Mouse (Mus musculus) limb, embryonic 12.5 days (tissue): ENCODE measurements around the gene Slc5a5. TPM values are rescaled to one million over a fixed set of nuclear protein-coding genes. Genes with fewer than 3 reads are reported as not detected.
"Not testable (repeated sequence)": the region's sequence is repeated elsewhere in the genome, so short reads cannot be mapped to it uniquely, and the experiment has no call there.

Experiments used
- ATAC-seq: fragments of 200-750 bp; cut with Nextera tagmentation; 2 replicates; pipeline ENCODE4 v1.8.0; 2017; ENCODE audit warnings: low read depth, moderate TSS enrichment; ENCODE audit not compliant: insufficient number of reproducible peaks, insufficient read depth, low FRiP score, low TSS enrichment
- H3K27ac ChIP-seq: fragments of 300-500 bp; sonication (generic); 2 replicates; pipeline ENCODE4 v1.5.1; 2016; ENCODE audit warnings: mild to moderate bottlenecking, moderate library complexity
- H3K27me3 ChIP-seq: fragments of 300-500 bp; sonication (generic); 2 replicates; pipeline ENCODE4 v1.6.1; 2016; ENCODE audit warnings: mild to moderate bottlenecking, moderate library complexity
- H3K36me3 ChIP-seq: fragments of 300-500 bp; sonication (generic); 2 replicates; pipeline ENCODE4 v1.6.1; 2016; ENCODE audit warnings: mild to moderate bottlenecking, moderate library complexity
- H3K4me1 ChIP-seq: fragments of 300-500 bp; sonication (generic); replicated peaks from 2 replicates; pipeline ENCODE4 v1.6.1; 2016
- H3K4me2 ChIP-seq: fragments of 300-500 bp; sonication (generic); 2 replicates; pipeline ENCODE4 v1.6.1; 2016; ENCODE audit warnings: mild to moderate bottlenecking, moderate library complexity
- H3K4me3 ChIP-seq: fragments of 300-500 bp; sonication (generic); replicated peaks from 2 replicates; pipeline ENCODE4 v1.5.1; 2016; ENCODE audit warnings: mild to moderate bottlenecking
- H3K9ac ChIP-seq: fragments of 300-500 bp; sonication (generic); replicated peaks from 2 replicates; pipeline ENCODE4 v1.6.1; 2016; ENCODE audit warnings: mild to moderate bottlenecking, moderate library complexity
- H3K9me3 ChIP-seq: fragments of 300-500 bp; sonication (generic); 2 replicates; pipeline ENCODE4 v1.6.1; 2016; ENCODE audit warnings: mild to moderate bottlenecking, moderate library complexity
- WGBS: fragments of 180-500 bp; shearing (Covaris S2); methylation state at CpG from one replicate; pipeline ENCODE4 v1.1.7; 2016; 5-methylcytosine and 5-hydroxymethylcytosine counted together
- polyA plus RNA-seq: library from polyadenylated mRNA; unstranded; fragments of >200 nt; fragmentation: Nextera tagmentation; extraction: Ambion mirVana; gene quantifications from 2 replicates; pipeline ENCODE4 v1.2.1, GENCODE M21; 2016

The Slc5a5 gene
- polyA plus RNA-seq, 1 experiment from 2014 or later: 0.15 TPM

DNA sequence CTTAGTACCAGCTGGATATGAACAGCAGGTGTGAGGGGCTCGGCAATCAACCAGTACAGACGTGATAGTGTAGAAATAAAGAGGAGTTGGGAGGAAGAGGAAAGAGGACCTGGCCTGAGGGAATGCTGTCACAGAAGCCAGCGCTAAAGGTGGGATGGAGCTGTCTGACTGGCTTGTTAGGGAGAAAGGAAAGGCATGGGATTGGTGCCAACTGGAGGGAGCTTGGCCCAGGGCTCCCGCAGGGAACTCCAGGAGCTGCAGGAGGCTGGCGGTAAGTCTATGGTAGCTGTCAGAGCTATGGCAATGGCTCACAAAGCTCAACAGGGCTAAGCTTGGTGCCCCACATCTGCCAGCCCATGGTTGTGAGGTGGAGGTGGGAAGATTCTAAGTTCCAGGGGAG lies 9.7 kb upstream of the Slc5a5 start:
- 41% methylated on average over 5 of the region's 5 CpGs for WGBS

DNA sequence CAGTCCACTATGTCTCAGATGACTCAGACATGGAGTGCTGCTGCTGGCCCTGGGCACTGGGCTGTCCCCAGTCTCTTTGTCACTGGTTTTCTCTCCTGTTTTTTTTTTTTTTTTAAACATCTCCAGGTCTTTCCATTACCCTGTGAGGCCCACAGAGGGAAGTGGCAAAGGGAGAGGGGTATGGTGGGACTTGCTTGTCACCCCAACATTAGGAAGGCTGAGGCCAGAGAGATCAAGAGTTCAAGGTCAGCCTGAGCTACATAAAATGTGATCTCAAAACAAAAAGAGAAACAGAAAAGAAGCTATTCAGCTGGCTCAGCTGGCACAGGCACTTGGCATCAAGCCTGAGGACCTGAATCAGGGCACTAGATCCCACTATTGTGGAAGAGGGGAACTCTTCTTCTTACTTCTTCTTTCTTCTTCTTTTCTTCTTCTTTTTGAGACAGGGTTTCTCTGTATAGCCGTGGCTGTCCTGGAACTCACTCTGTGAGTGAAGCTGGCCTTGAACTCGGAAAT lies 8.4 kb upstream of the Slc5a5 start:
- Histone ChIP-seq H3K4me3 (no peak overlapping the region), H3K4me1 (peaks cover 18% of the 10 kb centered on the region), H3K27ac (no peak overlapping the region), H3K27me3 (peaks cover 8% of the 10 kb centered on the region; the same call in 1 of the 2 replicates), H3K9me3 (no peaks in the 10 kb centered on the region), H3K4me2 (no peak overlapping the region), H3K36me3 (peaks cover 4% of the 10 kb centered on the region), H3K9ac (no peak overlapping the region)
- ATAC-seq: no peak
- 78% methylated on average over 2 of the region's 2 CpGs for WGBS

More for the DNA sequence above, 9.7 kb upstream of the Slc5a5 start:
- Histone ChIP-seq H3K9ac (no peak overlapping the region), H3K4me3 (no peak overlapping the region), H3K4me1 (peaks cover 22% of the 10 kb centered on the region), H3K9me3 (no peaks in the 10 kb centered on the region), H3K27me3 (peaks cover 8% of the 10 kb centered on the region; the same call in 1 of the 2 replicates), H3K4me2 (no peak overlapping the region), H3K36me3 (no peaks in the 10 kb centered on the region), H3K27ac (no peak overlapping the region)
- no peak for ATAC-seq

DNA sequence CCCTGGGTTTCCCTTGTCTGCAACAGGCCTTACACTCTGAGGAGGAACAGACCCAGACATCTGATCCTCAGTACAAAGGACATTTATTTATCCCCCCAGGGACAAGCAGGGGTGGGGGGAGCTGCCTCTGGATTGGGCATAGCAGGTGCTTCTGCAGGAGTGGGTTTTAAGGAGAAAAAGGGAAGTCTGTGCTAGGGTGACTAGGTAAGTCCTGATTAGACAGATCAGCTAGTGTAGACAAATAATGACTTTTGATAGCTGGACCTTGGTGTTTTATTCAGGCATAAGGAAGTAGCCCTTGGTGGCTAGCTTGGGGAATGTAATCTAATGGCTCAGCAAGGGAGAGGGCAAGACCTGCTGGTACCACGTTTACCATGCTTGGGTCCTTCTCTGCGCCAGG lies 6.7 kb upstream of the Slc5a5 start:
- Histone ChIP-seq H3K9me3 (no peaks in the 10 kb centered on the region), H3K27ac (no peak overlapping the region), H3K4me2 (no peak overlapping the region), H3K4me1 (peaks cover 16% of the 10 kb centered on the region), H3K4me3 (no peak overlapping the region), H3K27me3 (peaks cover 18% of the 10 kb centered on the region), H3K36me3 (peaks cover 21% of the 10 kb centered on the region), H3K9ac (no peak overlapping the region)
- 86% methylated on average over 2 of the region's 2 CpGs for WGBS
- ATAC-seq: no peak

DNA sequence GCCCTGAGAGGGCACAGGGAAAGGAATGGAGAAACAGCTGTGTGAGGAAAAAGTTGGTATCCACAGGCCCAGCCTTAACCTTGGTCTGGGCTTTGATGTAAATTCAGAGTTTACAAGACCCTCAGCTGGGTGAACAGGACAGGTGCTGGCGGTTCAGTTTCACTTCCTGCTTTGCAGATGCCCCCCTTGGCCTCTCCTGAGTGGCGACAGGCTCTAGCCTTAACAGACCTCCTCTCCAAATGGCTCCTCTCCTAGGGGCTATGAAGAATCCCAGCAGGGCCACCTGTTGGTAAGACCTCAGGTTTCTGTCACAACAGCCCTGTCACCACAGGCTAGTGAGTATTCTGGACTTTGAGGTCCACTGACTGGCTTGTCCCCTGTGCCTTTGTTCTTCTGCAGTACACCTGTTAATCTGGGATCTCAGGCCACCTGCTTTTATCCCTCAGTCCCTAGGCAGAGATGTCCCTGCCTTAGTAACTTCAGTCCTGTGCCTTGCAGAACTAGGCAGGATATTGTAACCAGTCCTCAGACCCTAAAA lies 6.2 kb upstream of the Slc5a5 start:
- Histone ChIP-seq H3K9me3 (no peaks in the 10 kb centered on the region), H3K4me1 (peaks cover 16% of the 10 kb centered on the region), H3K36me3 (peaks cover 26% of the 10 kb centered on the region), H3K4me2 (peak overlapping the region; percentile 85), H3K27ac (0 out of 2 replicates have a peak overlapping the region, but pooled peaks have one; percentile 29), H3K4me3 (peak overlapping the region; percentile 85; the same call in 1 of the 2 replicates), H3K9ac (peak overlapping the region; percentile 42), H3K27me3 (peaks cover 23% of the 10 kb centered on the region)
- no peak for ATAC-seq
- 31% methylated on average over 2 of the region's 2 CpGs for WGBS

DNA sequence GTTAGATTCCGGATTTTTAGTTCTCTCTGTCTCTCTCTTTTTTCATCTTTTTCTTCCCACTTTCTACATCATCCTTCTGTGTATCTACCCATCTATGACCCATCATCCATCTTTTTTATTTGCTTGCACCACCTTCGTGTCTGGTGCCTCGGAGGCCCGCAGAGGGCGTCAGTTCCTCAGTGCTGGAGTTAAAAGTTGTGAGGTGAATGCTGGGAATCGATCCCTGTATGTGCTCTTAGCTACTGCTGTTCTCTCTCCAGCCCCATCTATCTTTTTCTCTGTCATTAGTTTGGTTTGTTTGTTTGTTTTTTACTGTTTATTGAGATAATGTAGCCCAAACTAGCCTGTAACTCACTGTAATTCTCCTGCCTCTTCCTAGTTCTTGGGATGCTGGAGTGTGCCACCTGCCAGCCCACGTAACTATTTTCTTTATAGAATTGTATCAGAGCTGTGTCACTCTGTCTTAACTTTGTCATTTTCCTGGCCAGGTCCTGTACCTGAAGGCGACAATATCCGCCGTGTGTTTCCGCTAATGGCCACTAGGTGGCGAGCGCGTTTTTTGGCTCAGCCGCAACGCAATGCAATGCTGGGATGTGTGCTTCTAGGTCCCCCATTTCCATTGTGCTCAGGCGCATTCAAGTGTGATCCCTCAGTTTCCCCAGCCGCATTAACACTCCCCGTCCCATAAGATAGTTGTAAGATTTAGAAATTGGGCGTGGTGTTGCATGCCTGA lies 5.3 kb upstream of the Slc5a5 start:
- Histone ChIP-seq H3K36me3 (peaks cover 32% of the 10 kb centered on the region), H3K4me1 (peaks cover 22% of the 10 kb centered on the region), H3K27ac (peak overlapping the region; percentile 87), H3K4me2 (peak overlapping the region; percentile 85), H3K9me3 (no peaks in the 10 kb centered on the region), H3K27me3 (peaks cover 31% of the 10 kb centered on the region), H3K9ac (peak overlapping the region; percentile 75), H3K4me3 (peak overlapping the region; percentile 85)
- peak; percentile 39 for ATAC-seq
- 1% methylated on average over 20 of the region's 20 CpGs for WGBS

DNA sequence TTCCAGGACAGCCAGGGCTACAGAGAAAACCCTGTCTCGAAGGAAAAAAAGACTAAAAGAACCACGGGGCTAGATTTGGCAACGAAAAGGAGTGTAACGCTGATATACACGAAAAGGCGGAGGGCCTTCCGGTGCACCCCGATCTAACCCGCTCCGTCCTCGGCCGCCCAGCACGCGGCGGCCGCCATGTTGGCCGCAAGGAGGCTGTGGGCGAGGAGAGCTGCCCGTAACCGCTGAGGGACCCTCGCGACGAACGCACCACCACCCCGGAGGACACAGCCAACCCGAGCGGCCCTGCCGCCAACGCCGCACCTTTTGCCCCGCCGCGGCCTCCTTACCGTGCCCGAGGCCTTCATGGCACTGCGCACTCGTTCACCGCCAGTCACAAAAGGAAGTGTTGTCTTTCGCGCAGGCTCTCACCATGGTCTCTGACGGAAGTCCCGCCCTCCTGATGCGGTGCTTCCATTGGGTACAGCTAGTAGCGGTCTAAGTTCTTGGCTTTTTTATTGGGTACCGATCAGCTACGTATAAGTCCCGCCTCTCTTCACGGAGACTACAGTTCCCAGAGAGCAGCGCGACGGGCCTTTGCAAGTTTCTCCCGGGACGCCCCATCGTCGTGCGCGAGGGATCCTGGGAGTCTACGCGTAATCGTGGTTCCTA lies 4.6 kb upstream of the Slc5a5 start, which contains the start of gene Rpl18a:
Gene Rpl18a, minus strand, starts transcription at position 392 of the 660 bp plus-strand sequence.
- Histone ChIP-seq H3K4me1 (peaks cover 29% of the 10 kb centered on the region), H3K27me3 (peaks cover 34% of the 10 kb centered on the region), H3K4me3 (peak within 1 kb of the TSS; percentile 85), H3K36me3 (peaks cover 32% of the 10 kb centered on the region), H3K9ac (peak within 1 kb of the TSS; percentile 90), H3K4me2 (peak within 1 kb of the TSS; percentile 98), H3K9me3 (no peaks in the 10 kb centered on the region), H3K27ac (peak within 1 kb of the TSS; percentile 87)
- under 1% methylated on average over 60 of the region's 60 CpGs for WGBS
- peak; percentile 98 for ATAC-seq

DNA sequence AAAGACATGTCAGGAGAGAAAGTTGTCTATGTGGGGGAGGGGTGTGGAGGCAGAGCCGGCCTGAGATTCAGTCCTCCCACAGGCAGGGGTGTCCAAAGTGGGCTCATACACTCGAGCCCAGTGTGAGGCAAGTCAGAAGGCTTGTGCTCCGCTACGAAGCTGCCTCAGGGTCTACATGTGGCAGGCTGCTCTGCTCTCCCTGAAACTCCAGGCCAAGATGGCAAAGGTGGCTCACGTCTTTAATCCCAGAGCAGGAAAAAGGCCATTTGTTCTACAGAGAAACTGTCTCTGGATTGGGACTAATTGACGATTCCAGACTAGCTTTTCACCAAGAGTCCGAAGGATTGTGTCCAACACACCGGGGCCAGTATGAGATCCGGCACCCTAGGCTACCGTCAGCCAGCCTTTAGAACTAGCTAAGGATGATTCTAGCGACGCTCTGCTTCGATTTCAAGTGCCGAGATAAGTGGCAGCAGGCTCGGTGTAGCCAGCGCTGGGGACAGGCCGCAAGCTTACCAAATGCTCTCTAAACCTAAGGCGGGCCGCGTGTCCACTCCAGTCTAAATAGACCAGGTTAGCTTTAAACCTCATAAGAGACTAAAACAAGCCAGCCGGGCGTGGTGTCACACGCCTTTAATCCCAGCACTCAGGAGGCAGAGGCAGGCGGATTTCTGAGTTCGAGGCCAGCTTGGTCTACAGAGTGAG lies 3.9 kb upstream of the Slc5a5 start:
- Histone ChIP-seq H3K4me2 (peak overlapping the region; percentile 98), H3K9me3 (no peaks in the 10 kb centered on the region), H3K4me1 (peaks cover 36% of the 10 kb centered on the region), H3K9ac (peak overlapping the region; percentile 90), H3K4me3 (peak overlapping the region; percentile 85), H3K27me3 (peaks cover 37% of the 10 kb centered on the region), H3K27ac (peak overlapping the region; percentile 66; the same call in 1 of the 2 replicates), H3K36me3 (peaks cover 32% of the 10 kb centered on the region)
- 4% methylated on average over 25 of the region's 25 CpGs for WGBS
- ATAC-seq: no peak

DNA sequence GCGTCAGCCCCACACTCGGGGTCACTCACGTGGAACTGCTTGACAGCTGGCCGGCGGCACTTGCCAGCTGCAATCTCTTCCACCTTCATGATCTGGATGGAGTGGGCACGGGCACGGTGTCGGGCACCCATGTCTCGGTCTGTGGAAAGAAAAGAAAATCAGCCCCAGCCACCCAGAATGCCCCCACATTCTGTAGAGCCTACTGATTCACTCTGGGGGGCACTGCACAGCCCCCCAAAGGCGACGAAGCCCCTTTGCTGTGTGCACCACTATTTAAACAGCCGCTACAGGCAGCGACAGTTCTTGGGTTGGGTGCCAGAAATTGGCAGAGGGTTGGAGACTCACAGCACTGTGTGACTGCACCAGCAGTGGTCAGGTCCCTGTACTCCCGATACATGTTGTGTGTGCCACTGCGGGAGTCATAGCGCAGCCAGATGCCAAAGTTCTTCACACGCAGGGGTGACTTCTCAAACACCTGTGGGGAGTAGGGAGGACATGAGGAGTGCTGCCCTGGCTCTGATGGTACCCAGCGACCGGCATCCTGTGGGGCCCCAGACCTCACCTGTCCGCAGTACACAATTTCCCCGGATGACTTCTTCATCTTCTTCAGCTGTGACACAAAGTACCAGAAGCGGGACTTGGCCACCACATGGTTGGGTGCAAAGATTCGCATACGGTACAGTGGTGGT lies 3.2 kb upstream of the Slc5a5 start:
- Histone ChIP-seq H3K27me3 (peaks cover 45% of the 10 kb centered on the region), H3K4me1 (peaks cover 39% of the 10 kb centered on the region), H3K4me2 (peak overlapping the region; percentile 98), H3K4me3 (peak overlapping the region; percentile 85), H3K36me3 (peaks cover 32% of the 10 kb centered on the region)
- not testable (repeated sequence) for H3K27ac ChIP-seq, H3K9ac ChIP-seq, ATAC-seq, H3K9me3 ChIP-seq
- 83% methylated on average over 24 of the region's 24 CpGs for WGBS

DNA sequence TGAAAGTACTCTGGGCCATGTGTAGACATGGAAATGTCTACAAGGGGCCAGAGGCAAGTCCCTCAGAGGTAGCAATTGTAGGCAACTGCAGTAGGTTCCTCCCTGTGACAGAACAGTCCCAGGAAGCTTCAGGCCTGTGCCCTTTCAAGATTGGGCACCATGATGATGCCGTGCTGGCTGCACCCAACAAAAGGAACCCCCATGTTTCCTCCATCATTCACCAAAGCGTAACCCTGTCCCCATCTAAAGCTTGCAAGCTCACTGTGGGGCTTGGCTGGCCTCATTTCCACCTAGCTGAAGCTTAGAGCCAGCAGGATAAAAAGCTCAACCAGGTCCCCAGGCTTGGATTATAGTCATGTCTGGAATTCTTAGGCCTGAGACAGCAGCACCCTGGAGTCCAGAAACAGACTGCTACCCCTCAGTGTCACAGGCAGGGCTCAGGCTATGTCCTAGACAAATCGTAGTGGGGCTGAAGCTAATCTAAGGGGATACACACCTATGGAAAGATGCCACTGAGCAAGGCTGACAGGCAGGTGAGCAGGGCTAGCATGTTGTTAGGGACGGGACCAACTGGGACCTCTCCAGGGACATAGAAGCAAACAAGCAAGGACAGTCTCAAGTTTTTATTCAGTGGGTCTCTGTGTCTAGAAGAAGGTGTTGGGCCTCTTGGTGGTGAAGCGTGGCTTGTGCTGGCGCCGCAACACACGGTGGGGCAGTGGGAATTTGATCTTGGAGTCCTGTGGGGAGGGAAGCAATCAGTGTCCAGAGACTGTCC lies 2.4 kb upstream of the Slc5a5 start:
- Histone ChIP-seq H3K9ac (no peak overlapping the region), H3K27me3 (peaks cover 52% of the 10 kb centered on the region), H3K4me2 (no peak overlapping the region), H3K4me1 (peaks cover 39% of the 10 kb centered on the region), H3K36me3 (peaks cover 32% of the 10 kb centered on the region), H3K4me3 (no peak overlapping the region), H3K9me3 (no peaks in the 10 kb centered on the region), H3K27ac (no peak overlapping the region)
- WGBS: 91% methylated on average over 8 of the region's 8 CpGs
- ATAC-seq: no peak

DNA sequence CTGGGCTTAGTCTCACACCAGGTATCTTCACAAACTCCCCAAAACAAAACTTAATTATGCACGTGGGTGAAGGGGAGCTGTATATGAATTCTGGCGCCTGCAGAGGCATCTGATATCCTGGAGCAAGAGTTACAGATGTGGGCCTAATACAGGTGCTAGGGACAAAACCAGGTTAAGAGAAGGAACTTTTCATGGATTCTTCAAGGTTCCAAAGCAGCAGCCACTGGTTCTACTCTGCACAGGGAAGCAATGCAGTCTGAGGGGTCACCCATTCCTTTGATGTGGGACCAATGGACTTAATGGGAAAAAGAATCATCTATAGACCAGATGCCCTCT lies 1.8 kb upstream of the Slc5a5 start:
- Histone ChIP-seq H3K27me3 (peaks cover 55% of the 10 kb centered on the region), H3K36me3 (peaks cover 32% of the 10 kb centered on the region), H3K4me1 (peaks cover 39% of the 10 kb centered on the region), H3K27ac (no peak overlapping the region), H3K4me2 (no peak overlapping the region), H3K4me3 (no peak overlapping the region), H3K9me3 (no peaks in the 10 kb centered on the region), H3K9ac (no peak overlapping the region)
- no peak for ATAC-seq
- 73% methylated on average over 2 of the region's 2 CpGs for WGBS
